Mouse (Mus musculus): ENCODE results near the gene Vps52. TPM values are rescaled to one million over a fixed set of nuclear protein-coding genes. Genes with fewer than 3 reads are reported as not detected.
"Not testable (repeated sequence)": the region's sequence is repeated elsewhere in the genome, so short reads cannot be mapped to it uniquely, and the experiment has no call there.

Vps52 gene
- polyA plus RNA-seq, 1 experiment from 2014 or later, result 57.2 TPM

DNA sequence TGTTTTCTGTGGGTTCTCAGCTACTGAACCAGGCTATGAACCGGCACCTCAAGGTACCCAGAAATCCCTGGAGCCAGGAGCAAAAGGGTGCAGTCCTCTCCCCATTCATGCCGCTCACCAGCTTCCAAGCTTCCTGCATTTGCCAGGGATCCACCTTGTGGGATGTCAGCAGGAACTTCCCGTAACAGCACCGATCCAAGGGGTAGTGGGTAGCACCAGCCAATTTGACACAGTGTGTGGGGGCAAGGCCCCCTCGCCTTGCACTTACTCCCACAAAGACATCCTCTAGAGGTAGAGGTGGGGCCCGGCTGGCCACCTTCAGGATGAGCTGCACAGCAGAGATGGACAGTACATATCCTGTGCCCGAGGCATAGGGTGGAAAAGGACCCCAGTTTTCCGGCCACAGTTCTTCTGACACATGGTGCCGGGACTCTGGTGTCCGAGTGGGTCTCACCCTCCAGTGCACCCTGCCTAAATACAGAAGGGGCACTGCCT lies 5.4 kb upstream of the Vps52 start:
- Histone ChIP-seq H3K27ac (replicated peaks) (peak overlapping the region; percentile 96), H3K4me1 (peaks cover 59% of the 10 kb centered on the region), H3K27me3 (no peaks in the 10 kb centered on the region), H3K9ac (peak overlapping the region; percentile 50), H3K4me3 (replicated peaks) (peak overlapping the region; percentile 53), H3K36me3 (peaks cover 65% of the 10 kb centered on the region), H3K9me3 (replicated peaks) (no peaks in the 10 kb centered on the region), H3K4me2 (replicated peaks) (peak overlapping the region; percentile 94)
- WGBS, result 71% methylated on average over 10 of the region's 10 CpGs
- no peak for ATAC-seq (ENCODE audit: insufficient number of reproducible peaks, low FRiP score, low TSS enrichment, low read depth)

DNA sequence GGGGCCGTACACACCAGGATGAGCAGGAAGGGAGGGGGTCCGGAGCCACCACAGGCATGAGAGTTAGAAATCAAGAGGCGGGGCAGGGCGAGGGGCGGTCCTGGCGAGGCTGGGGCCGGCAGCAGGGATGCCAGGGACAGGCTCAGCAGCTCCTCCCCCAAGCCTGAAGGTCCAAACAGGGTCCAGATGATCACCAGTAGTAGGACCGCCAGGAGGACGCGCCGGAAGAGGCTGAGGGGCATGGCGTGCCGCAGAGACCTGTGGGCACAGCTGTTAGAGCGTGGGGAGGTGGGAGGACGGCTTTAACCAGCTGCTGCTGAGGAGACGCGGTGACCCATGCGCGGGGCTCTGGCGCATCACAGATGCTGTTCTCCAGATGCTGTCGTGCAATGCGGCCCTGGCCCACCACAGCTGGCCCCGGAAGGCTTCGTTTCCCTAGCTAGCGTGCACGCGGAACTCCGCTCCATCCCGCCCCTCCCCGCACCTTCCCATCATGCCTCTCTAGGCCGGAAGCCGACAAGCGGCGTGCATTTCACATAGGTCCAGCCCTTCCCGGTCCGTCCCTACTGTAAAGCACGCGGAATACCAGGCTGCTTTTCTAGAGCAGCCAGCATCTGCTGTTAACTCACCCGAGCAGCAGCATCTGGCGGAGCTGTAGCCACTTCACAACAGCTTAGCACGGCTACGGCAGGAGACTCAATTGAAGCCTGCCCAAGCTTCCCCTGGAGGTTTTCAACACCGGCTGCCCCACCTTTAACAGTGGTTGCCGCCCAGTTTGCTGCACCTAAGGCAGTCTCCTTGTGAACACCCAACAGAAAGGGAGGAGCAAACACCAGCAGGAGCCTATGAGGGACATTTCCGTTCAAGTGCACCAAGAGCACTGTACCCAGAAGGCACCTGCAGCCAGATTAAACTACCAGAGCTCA lies 4.3 kb upstream of the Vps52 start, which contains the start of gene B3galt4:
B3galt4 (minus strand) TSS at position 468 of the 926 bp plus-strand sequence.
- H3K9ac ChIP-seq, result peak within 1 kb of the TSS; percentile 50
- peak within 1 kb of the TSS; percentile 53 for H3K4me3 ChIP-seq (replicated peaks)
- H3K4me2 ChIP-seq (replicated peaks), result peak within 1 kb of the TSS; percentile 94
- ATAC-seq (ENCODE audit: insufficient number of reproducible peaks, low FRiP score, low TSS enrichment, low read depth), result peak; percentile 83
- H3K27ac ChIP-seq (replicated peaks), result peak within 1 kb of the TSS; percentile 96
- peaks cover 60% of the 10 kb centered on the region for H3K4me1 ChIP-seq
- WGBS, result under 1% methylated on average over 45 of the region's 45 CpGs
- no peaks in the 10 kb centered on the region for H3K9me3 ChIP-seq (replicated peaks)
- H3K27me3 ChIP-seq, result no peaks in the 10 kb centered on the region
- H3K36me3 ChIP-seq, result peaks cover 55% of the 10 kb centered on the region

DNA sequence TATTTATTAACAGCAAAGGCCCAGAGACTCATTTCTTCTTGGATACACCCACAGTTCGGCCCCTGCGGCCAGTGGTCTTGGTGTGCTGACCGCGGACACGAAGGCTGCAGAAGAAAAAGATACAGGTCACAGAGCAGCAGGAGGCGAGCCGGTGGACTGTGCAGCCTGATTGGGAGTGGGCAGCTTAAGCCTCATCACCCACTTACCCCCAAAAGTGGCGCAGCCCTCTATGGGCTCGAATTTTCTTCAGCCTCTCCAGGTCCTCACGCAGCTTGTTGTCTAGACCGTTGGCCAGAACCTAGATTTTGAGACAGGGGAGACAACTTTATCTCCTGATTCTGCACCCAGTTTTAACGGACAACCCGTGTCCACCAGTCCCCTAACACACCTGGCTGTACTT lies 3.6 kb upstream of the Vps52 start:
- H3K9me3 ChIP-seq (replicated peaks); H3K9ac ChIP-seq; ATAC-seq (ENCODE audit: insufficient number of reproducible peaks, low FRiP score, low TSS enrichment, low read depth); H3K27me3 ChIP-seq: not testable (repeated sequence)
- WGBS, result 78% methylated on average over 13 of the region's 13 CpGs
- H3K4me1 ChIP-seq, result peaks cover 66% of the 10 kb centered on the region
- peaks cover 50% of the 10 kb centered on the region for H3K36me3 ChIP-seq
- peak overlapping the region; percentile 53 for H3K4me3 ChIP-seq (replicated peaks)
- peak overlapping the region; percentile 94 for H3K4me2 ChIP-seq (replicated peaks)
- H3K27ac ChIP-seq (replicated peaks), result peak overlapping the region; percentile 96

- Histone ChIP-seq H3K4me3 (replicated peaks) (0 out of 2 replicates have a peak overlapping the region, but pooled peaks have one; percentile 87), H3K27ac (replicated peaks) (peak overlapping the region; percentile 51; the same call in 1 of the 2 replicates), H3K27me3 (no peaks in the 10 kb centered on the region), H3K36me3 (peaks cover 45% of the 10 kb centered on the region), H3K9ac (0 out of 2 replicates have a peak overlapping the region, but pooled peaks have one; percentile 21), H3K9me3 (replicated peaks) (no peaks in the 10 kb centered on the region), H3K4me1 (peaks cover 71% of the 10 kb centered on the region), H3K4me2 (replicated peaks) (0 out of 2 replicates have a peak overlapping the region, but pooled peaks have one; percentile 3)
- 80% methylated on average over 4 of the region's 4 CpGs for WGBS
- ATAC-seq (ENCODE audit: insufficient number of reproducible peaks, low FRiP score, low TSS enrichment, low read depth), result no peak
These were observed 2.7 kb upstream of the Vps52 start for GRCm38 (mm10) chr17:33952879-33953278.

DNA sequence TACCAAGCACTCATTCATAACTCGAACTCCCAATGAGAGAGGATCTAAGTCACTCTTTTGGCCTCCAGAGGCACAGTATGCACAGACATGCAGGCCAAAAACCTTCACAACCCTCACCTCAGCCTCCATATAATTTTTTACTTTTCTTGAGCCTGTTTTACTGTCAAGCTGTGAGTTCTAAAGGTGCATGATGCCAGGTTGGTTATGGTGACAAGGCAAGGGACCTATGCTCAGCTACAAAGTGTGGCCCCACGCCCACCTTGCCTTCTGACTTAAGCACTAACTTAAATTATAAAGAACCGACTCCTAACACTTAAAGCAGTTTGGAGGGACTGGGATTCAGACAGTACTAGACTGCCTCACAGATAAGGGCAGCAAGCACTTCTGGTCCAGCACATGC lies 2.3 kb upstream of the Vps52 start:
- peaks cover 71% of the 10 kb centered on the region for H3K4me1 ChIP-seq
- H3K36me3 ChIP-seq, result peaks cover 44% of the 10 kb centered on the region
- H3K9me3 ChIP-seq (replicated peaks), result no peaks in the 10 kb centered on the region
- H3K4me2 ChIP-seq (replicated peaks), result 0 out of 2 replicates have a peak overlapping the region, but pooled peaks have one; percentile 3
- H3K27ac ChIP-seq (replicated peaks), result peak overlapping the region; percentile 51
- no peak for ATAC-seq (ENCODE audit: insufficient number of reproducible peaks, low FRiP score, low TSS enrichment, low read depth)
- H3K27me3 ChIP-seq, result no peaks in the 10 kb centered on the region
- H3K9ac ChIP-seq, result no peak overlapping the region
- 80% methylated on average over 3 of the region's 3 CpGs for WGBS
- H3K4me3 ChIP-seq (replicated peaks), result peak overlapping the region; percentile 87; the same call in 1 of the 2 replicates

GRCm38 (mm10) chr17:33953961-33954565 lies 1.5 kb upstream of the Vps52 start:
- Histone ChIP-seq H3K36me3 (peaks cover 44% of the 10 kb centered on the region), H3K27me3 (no peaks in the 10 kb centered on the region), H3K4me2 (replicated peaks) (peak overlapping the region; percentile 85), H3K4me1 (peaks cover 66% of the 10 kb centered on the region), H3K9ac (peak overlapping the region; percentile 97), H3K27ac (replicated peaks) (peak overlapping the region; percentile 97), H3K9me3 (replicated peaks) (no peaks in the 10 kb centered on the region), H3K4me3 (replicated peaks) (peak overlapping the region; percentile 87)
- ATAC-seq (ENCODE audit: insufficient number of reproducible peaks, low FRiP score, low TSS enrichment, low read depth), result no peak
- 32% methylated on average over 5 of the region's 5 CpGs for WGBS

DNA sequence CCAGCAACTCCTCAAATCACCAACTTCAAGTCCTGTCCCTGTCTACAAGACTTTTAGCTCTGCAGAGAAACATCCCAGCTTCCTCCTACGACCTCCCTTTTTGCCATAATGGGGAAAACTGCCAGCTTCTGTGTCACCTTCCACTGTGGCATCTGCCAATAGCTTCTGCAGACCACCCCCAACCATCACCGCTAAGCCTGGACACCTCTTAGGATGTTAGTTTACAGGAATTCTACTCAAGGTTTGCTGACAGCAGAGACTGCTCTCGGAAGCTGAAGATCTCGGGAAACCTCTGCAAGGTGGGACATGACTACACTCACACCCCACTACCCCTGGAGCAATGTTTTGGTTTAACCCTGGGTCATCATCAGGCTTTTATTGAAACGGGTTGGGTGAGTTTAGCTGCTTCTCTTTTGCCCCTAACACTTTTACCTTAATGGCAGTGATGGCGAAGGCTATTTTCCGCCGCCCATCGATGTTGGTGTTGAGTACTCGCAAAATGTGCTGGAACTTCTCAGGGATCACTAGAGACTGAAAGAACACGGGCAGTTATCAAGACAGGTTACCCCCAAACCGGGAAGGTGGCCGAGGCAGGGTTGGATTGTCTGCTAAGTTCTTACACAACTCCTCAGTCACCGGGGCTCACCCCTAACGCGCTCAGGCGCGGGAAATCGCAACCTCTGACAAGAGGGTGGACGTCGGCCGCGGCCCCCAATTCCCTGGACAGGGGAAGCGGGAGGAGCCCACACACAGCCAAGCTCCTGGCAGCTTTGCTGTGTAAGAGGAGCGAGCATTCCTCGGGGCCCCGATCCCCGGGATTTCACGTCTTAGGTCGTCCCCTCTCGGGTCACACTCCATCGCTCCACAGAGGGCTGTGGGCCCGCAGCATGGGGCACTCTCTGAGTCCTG lies 712 bp upstream of the Vps52 start:
- Histone ChIP-seq H3K27ac (replicated peaks) (peak overlapping the region; percentile 97), H3K27me3 (no peaks in the 10 kb centered on the region), H3K9me3 (replicated peaks) (no peaks in the 10 kb centered on the region), H3K4me1 (peaks cover 59% of the 10 kb centered on the region), H3K36me3 (peaks cover 46% of the 10 kb centered on the region), H3K4me3 (replicated peaks) (peak overlapping the region; percentile 87), H3K9ac (peak overlapping the region; percentile 97), H3K4me2 (replicated peaks) (peak overlapping the region; percentile 85)
- WGBS, result under 1% methylated on average over 33 of the region's 33 CpGs
- peak; percentile 1; the same call in 1 of the 2 replicates for ATAC-seq (ENCODE audit: insufficient number of reproducible peaks, low FRiP score, low TSS enrichment, low read depth)

DNA sequence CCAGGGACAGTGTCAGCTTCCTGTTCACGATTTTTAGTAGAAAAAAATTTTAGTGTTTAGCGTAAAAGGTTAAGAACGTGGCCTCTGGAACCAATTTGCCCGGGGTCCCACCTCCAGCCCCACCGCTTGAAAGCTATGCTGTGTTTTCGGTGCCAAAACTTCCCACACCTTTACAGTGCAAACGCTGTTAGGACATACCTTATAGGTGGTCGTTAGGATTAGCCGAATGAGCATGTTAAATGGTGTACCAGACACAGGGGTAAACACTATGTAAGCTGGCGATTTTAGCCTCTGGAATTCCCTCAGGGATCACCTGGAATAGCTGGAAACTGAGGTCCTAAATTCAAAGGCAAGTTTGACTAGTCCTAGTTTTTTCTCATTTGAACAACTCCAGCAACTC lies 724 bp downstream of the Vps52 start:
- Histone ChIP-seq H3K4me3 (replicated peaks) (peak overlapping the region; percentile 87), H3K36me3 (peaks cover 60% of the 10 kb centered on the region), H3K27me3 (no peaks in the 10 kb centered on the region), H3K9ac (peak overlapping the region; percentile 44), H3K4me2 (replicated peaks) (peak overlapping the region; percentile 70), H3K27ac (replicated peaks) (peak overlapping the region; percentile 97), H3K4me1 (peaks cover 45% of the 10 kb centered on the region), H3K9me3 (replicated peaks) (no peaks in the 10 kb centered on the region)
- WGBS, result 10% methylated on average over 10 of the region's 10 CpGs
- no peak for ATAC-seq (ENCODE audit: insufficient number of reproducible peaks, low FRiP score, low TSS enrichment, low read depth)

GRCm38 (mm10) chr17:33957493-33957892 lies 1.9 kb downstream of the Vps52 start:
- H3K4me1 ChIP-seq, result peaks cover 34% of the 10 kb centered on the region
- H3K4me3 ChIP-seq (replicated peaks), result no peak overlapping the region
- H3K9ac ChIP-seq, result no peak overlapping the region
- no peaks in the 10 kb centered on the region for H3K27me3 ChIP-seq
- 55% methylated on average over 6 of the region's 6 CpGs for WGBS
- no peaks in the 10 kb centered on the region for H3K9me3 ChIP-seq (replicated peaks)
- no peak overlapping the region for H3K27ac ChIP-seq (replicated peaks)
- peaks cover 61% of the 10 kb centered on the region for H3K36me3 ChIP-seq
- ATAC-seq (ENCODE audit: insufficient number of reproducible peaks, low FRiP score, low TSS enrichment, low read depth), result no peak
- H3K4me2 ChIP-seq (replicated peaks), result no peak overlapping the region

- no peak overlapping the region for H3K4me2 ChIP-seq (replicated peaks)
- H3K27ac ChIP-seq (replicated peaks), result no peak overlapping the region
- peaks cover 61% of the 10 kb centered on the region for H3K36me3 ChIP-seq
- no peak overlapping the region for H3K9ac ChIP-seq
- H3K9me3 ChIP-seq (replicated peaks), result no peaks in the 10 kb centered on the region
- H3K4me1 ChIP-seq, result peaks cover 24% of the 10 kb centered on the region
- H3K4me3 ChIP-seq (replicated peaks), result no peak overlapping the region
- no peak for ATAC-seq (ENCODE audit: insufficient number of reproducible peaks, low FRiP score, low TSS enrichment, low read depth)
- 95% methylated on average over 11 of the region's 11 CpGs for whole genome bisulfite sequencing
- no peaks in the 10 kb centered on the region for H3K27me3 ChIP-seq
These were observed 2.8 kb downstream of the Vps52 start for GRCm38 (mm10) chr17:33958451-33958850.

All from embryonic facial prominence, embryonic 15.5 days (tissue).